Mouse (Mus musculus): ENCODE data around the gene Cldn34c3. TPM values are rescaled to one million over a fixed set of nuclear protein-coding genes. Genes with fewer than 3 reads are reported as not detected.
"Not testable (repeated sequence)": the region's sequence is repeated elsewhere in the genome, so short reads cannot be mapped to it uniquely, and the experiment has no call there.

Gene Cldn34c3
- polyA plus RNA-seq (2012): not detected in 2 replicates

- not testable (repeated sequence) for H3K27me3 ChIP-seq (ENCODE audit: control insufficient read depth); H3K36me3 ChIP-seq (ENCODE audit: control insufficient read depth); H3K4me3 ChIP-seq (replicated peaks); H3K4me1 ChIP-seq (ENCODE audit: control insufficient read depth); H3K9me3 ChIP-seq (ENCODE audit: control insufficient read depth, low read length)
Measured at GRCm38 (mm10) chrX:123793365-123793764, at the start of gene Cldn34c3. TSS of gene Cldn34c3 (plus strand) at chrX:123793665.

Other genes starting within 250 kb of the Cldn34c3 start
- gene Cldn34c2, start 212.0 kb upstream of the Cldn34c3 start, polyA plus RNA-seq (2012): not detected in 2 replicates
- gene Gm17467, start 88.9 kb upstream of the Cldn34c3 start, polyA plus RNA-seq (2012): not detected in 2 replicates

All from erythroblast, embryonic 14.5 days (primary cell).